Comparison of ENCODE assay signal across 30 mouse cellular contexts in the genomic region with DNA sequence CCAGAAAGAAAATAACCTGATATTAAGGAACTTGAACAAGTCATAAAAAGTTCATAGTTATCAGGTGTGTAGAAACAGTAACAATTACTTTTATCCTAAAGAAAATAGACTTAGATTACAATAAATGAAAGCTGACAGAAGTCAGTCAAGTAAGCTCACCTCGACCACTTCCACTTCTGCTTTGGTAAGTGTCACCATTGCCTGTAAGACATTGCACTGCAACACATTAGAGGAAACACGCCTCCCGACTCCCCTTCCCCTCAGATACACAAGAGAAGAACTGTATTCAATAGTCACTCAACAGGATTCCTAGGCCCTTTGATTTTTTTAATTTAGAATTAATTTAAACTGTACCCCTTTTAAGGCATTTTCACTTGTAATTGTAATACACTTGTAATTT. TPM values are rescaled to one million over a fixed set of nuclear protein-coding genes. Genes with fewer than 3 reads are reported as not detected.
A peak's percentile ranks its signal among the peaks of the same experiment; 100 is the strongest.
DNase-seq lines count a peak whose midpoint lies in the region; ATAC-seq and TF ChIP-seq lines count a peak whose summit lies in the region.
"Had no signal": no experiment of that assay in that cellular context is flagged by ENCODE, and none has a peak within 500 bp of the region (broad histone marks: within the 10 kb centered on the region; RNA-seq: fewer than 3 reads in every experiment).

No protein-coding gene starts in this region.

- no peak overlapping the region for H3K27ac ChIP-seq in CH12.LX (ENCODE audit: insufficient read depth, low read depth)
- H3K27ac ChIP-seq: forebrain, embryonic 10.5 days; forebrain, embryonic 13.5 days; heart, adult 2 months; heart, embryonic 10.5 days; heart, embryonic 13.5 days; hindbrain, embryonic 12.5 days; hindbrain, embryonic 15.5 days had no signal

- no peak overlapping the region for H3K9ac ChIP-seq in CH12.LX (ENCODE audit: insufficient read depth, low read depth)
- H3K9ac ChIP-seq: forebrain, embryonic 13.5 days; heart, embryonic 13.5 days; hindbrain, embryonic 12.5 days; hindbrain, embryonic 15.5 days had no signal

- H3K27me3 ChIP-seq in CH12.LX (replicated peaks), result no peaks in the 10 kb centered on the region
- H3K27me3 ChIP-seq: forebrain, embryonic 13.5 days; heart, embryonic 13.5 days; hindbrain, embryonic 12.5 days; hindbrain, embryonic 15.5 days had no signal

- no peaks in the 10 kb centered on the region for H3K79me2 ChIP-seq in CH12.LX (replicated peaks; ENCODE audit: control insufficient read depth, extremely low read depth, insufficient read depth, poor library complexity, severe bottlenecking)

- TF ChIP-seq POLR2A in CH12.LX (IDR thresholded peaks at IDR 0.05; ENCODE audit: low read depth, low read length), result no peak

- peak; percentile 89 for ATAC-seq in granulocyte monocyte progenitor cell, adult 5-6 weeks (replicated peaks; ENCODE audit: poor library complexity, severe bottlenecking)
- peak; percentile 80 for ATAC-seq in megakaryocyte progenitor cell, adult 5-6 weeks (replicated peaks; ENCODE audit: poor library complexity)
- ATAC-seq in megakaryocyte-erythroid progenitor cell, adult 5-6 weeks (replicated peaks; ENCODE audit: low FRiP score, low TSS enrichment, poor library complexity, severe bottlenecking), result no peak
- ATAC-seq: CD4-positive, CD25-positive, alpha-beta regulatory T cell, adult 4 months; forebrain, embryonic 13.5 days; forebrain, embryonic 16.5 days; Patski had no signal

- peak; percentile 21 for DNase-seq in CH12.LX (ENCODE audit: extremely low read depth)
- DNase-seq in heart, adult 11 months, result no peak
- DNase-seq in urinary bladder, adult 2 months (ENCODE audit: low spot score), result no peak
- no peak for DNase-seq in adrenal gland, postnatal 25 days
- DNase-seq: adrenal gland, postnatal 10 days; cerebellum, adult 11 months; cerebellum, adult 2 months; cerebellum, adult 9-11 months; cerebellum, postnatal 36 days; gastrocnemius, postnatal 10 days; heart, adult 2 months; heart, postnatal 14 days; heart, postnatal 4 days had no signal

- in situ Hi-C loops in CH12.LX (cut with MboI; ENCODE audit: low pct_ligation_motif_present, low pct_unique_long_range_greater_than_20kb, low sequenced_read_pairs), result no loop called here

- no peak for TF ChIP-seq RAD21 in CH12.LX (IDR thresholded peaks at IDR 0.05; ENCODE audit: low read depth, low read length)

- TF ChIP-seq EP300 in CH12.LX (IDR thresholded peaks at IDR 0.05; ENCODE audit: low read length), result no peak

- H3K4me3 ChIP-seq in CH12.LX (replicated peaks in 1 of 3; ENCODE audit: low read depth in 2 of 3, low read length in 2 of 3, poor library complexity in 1 of 3), result no peak overlapping the region
- H3K4me3 ChIP-seq: forebrain, embryonic 10.5 days; forebrain, embryonic 13.5 days; heart, adult 2 months; heart, embryonic 10.5 days; heart, embryonic 13.5 days; hindbrain, embryonic 12.5 days; hindbrain, embryonic 15.5 days had no signal

- no peaks in the 10 kb centered on the region for H3K36me3 ChIP-seq in CH12.LX (replicated peaks in 1 of 2; ENCODE audit: control insufficient read depth in 1 of 2, insufficient read depth in 1 of 2, low read length in 1 of 2)
- H3K36me3 ChIP-seq: forebrain, embryonic 10.5 days; heart, embryonic 10.5 days; heart, embryonic 13.5 days; hindbrain, embryonic 12.5 days; hindbrain, embryonic 15.5 days had no signal

- no peak overlapping the region for H3K4me2 ChIP-seq in CH12.LX (ENCODE audit: insufficient read depth, low read depth, poor library complexity, severe bottlenecking)
- H3K4me2 ChIP-seq: forebrain, embryonic 13.5 days; heart, embryonic 13.5 days; hindbrain, embryonic 12.5 days; hindbrain, embryonic 15.5 days had no signal

- no peaks in the 10 kb centered on the region for H3K9me3 ChIP-seq in CH12.LX (replicated peaks; ENCODE audit: low read length)
- H3K9me3 ChIP-seq: forebrain, embryonic 10.5 days; forebrain, embryonic 13.5 days; heart, embryonic 10.5 days; heart, embryonic 13.5 days; hindbrain, embryonic 12.5 days; hindbrain, embryonic 15.5 days had no signal

- TF ChIP-seq CTCF in CH12.LX (conservative IDR thresholded peaks at IDR 0.05 in 1 of 2, IDR thresholded peaks at IDR 0.05 in 1 of 2; ENCODE audit: low read depth in 2 of 2, low read length in 2 of 2), result no peak

- H3K4me1 ChIP-seq in CH12.LX (ENCODE audit: control insufficient read depth in 1 of 2, insufficient read depth in 2 of 2), result no peaks in the 10 kb centered on the region
- H3K4me1 ChIP-seq: forebrain, embryonic 10.5 days; forebrain, embryonic 13.5 days; heart, embryonic 10.5 days; heart, embryonic 13.5 days; hindbrain, embryonic 12.5 days; hindbrain, embryonic 15.5 days had no signal

- dilution Hi-C loops in CH12.LX (cut with MboI; ENCODE audit: extremely low pct_ligation_motif_present, extremely low pct_unique_long_range_greater_than_20kb, low sequenced_read_pairs), result no loop called here

TF ChIP-seq in CH12.LX, 34 proteins besides CTCF, POLR2A, EP300 and RAD21:
- no peak for TF ChIP-seq HCFC1 (IDR thresholded peaks at IDR 0.05; ENCODE audit: low read depth, low read length)
- TF ChIP-seq USF1 (IDR thresholded peaks at IDR 0.05; ENCODE audit: low read depth, low read length), result no peak
- no peak for TF ChIP-seq NELFE (IDR thresholded peaks at IDR 0.05; ENCODE audit: low read depth, low read length)
- TF ChIP-seq KAT2A (IDR thresholded peaks at IDR 0.05; ENCODE audit: insufficient replicate concordance, low read length), result no peak
- TF ChIP-seq ZNF384 (IDR thresholded peaks at IDR 0.05; ENCODE audit: low read depth, low read length), result no peak

RNA-seq across cellular contexts. Expression of a gene that starts 27.7 kb away (rescaled TPM):
- 0.04 and 0.08 TPM in 2 replicates for total RNA-seq in CH12.LX (2012; rRNA removed)
- 0.35 and 0.49 TPM in 2 replicates for total RNA-seq in CH12.LX (2014; rRNA removed)
- 0.27 and 0.40 TPM in 2 replicates for polyA plus RNA-seq in CH12.LX (2012; ENCODE audit: insufficient read length, low read depth)
- not detected in 2 replicates for total RNA-seq in granulocyte monocyte progenitor cell, adult 5-6 weeks (2014; fragmentation: Nextera tagmentation)
- not detected in 2 replicates for total RNA-seq in granulocyte monocyte progenitor cell, adult 5-6 weeks (2017)
- 0.17 and 1.4 TPM in 2 replicates for total RNA-seq in megakaryocyte progenitor cell, adult 5-6 weeks (2015)
- total RNA-seq in megakaryocyte progenitor cell, adult 5-6 weeks (2017), result 0.54 and 1.1 TPM in 2 replicates
- 0.12 and 0.19 TPM in 2 replicates for polyA plus RNA-seq in urinary bladder, adult 2 months (2012; rRNA removed)
- total RNA-seq in megakaryocyte-erythroid progenitor cell, adult 5-6 weeks (2014; fragmentation: Nextera tagmentation), result 1.7 and 4.4 TPM in 2 replicates
- 1.6 and 4.1 TPM in 2 replicates for total RNA-seq in megakaryocyte-erythroid progenitor cell, adult 5-6 weeks (2017)
- total RNA-seq in adrenal gland, postnatal 25 days (2021), result 1.2 and 1.5 TPM in 2 replicates
- total RNA-seq: gastrocnemius, adult 18-20 months; gastrocnemius, postnatal 4 days had no signal
- polyA plus RNA-seq: C2C12; CD4-positive, CD25-positive, alpha-beta regulatory T cell, adult 4 months; Patski had no signal

RNA-seq across cellular contexts. Expression of a gene that starts 30.5 kb away (rescaled TPM):
- total RNA-seq in CH12.LX (2012; rRNA removed) (not detected in 2 replicates), CH12.LX (2014; rRNA removed) (not detected in 2 replicates)
- not detected in 2 replicates for polyA plus RNA-seq in CH12.LX (2012; ENCODE audit: insufficient read length, low read depth)
- total RNA-seq in granulocyte monocyte progenitor cell, adult 5-6 weeks (2014; fragmentation: Nextera tagmentation), result 6.1 and 7.8 TPM in 2 replicates
- 4.6 and 5.5 TPM in 2 replicates for total RNA-seq in granulocyte monocyte progenitor cell, adult 5-6 weeks (2017)
- total RNA-seq in megakaryocyte progenitor cell, adult 5-6 weeks (2015), result 5.4 and 6.2 TPM in 2 replicates
- 4.9 and 8.4 TPM in 2 replicates for total RNA-seq in megakaryocyte progenitor cell, adult 5-6 weeks (2017)
- polyA plus RNA-seq in urinary bladder, adult 2 months (2012; rRNA removed), result 1.3 TPM in 2 replicates
- 8.1 and 10.4 TPM in 2 replicates for total RNA-seq in megakaryocyte-erythroid progenitor cell, adult 5-6 weeks (2014; fragmentation: Nextera tagmentation)
- 6.5 and 9.9 TPM in 2 replicates for total RNA-seq in megakaryocyte-erythroid progenitor cell, adult 5-6 weeks (2017)
- 0.15 TPM in 1 of 2 replicates, not detected in the other for total RNA-seq in adrenal gland, postnatal 25 days (2021)
- total RNA-seq: ES-E14; gastrocnemius, adult 18-20 months; heart, adult 2 months; heart, postnatal 4 days had no signal
- polyA plus RNA-seq: C2C12; embryonic facial prominence, embryonic 11.5 days; forebrain, embryonic 10.5 days; heart, adult 2 months; hindbrain, embryonic 12.5 days; Patski had no signal

RNA-seq across cellular contexts. Expression of a gene that starts 35.9 kb away (rescaled TPM):
- 8.6 and 10.0 TPM in 2 replicates for total RNA-seq in CH12.LX (2012; rRNA removed)
- 7.8 and 8.4 TPM in 2 replicates for total RNA-seq in CH12.LX (2014; rRNA removed)
- polyA plus RNA-seq in CH12.LX (2012; ENCODE audit: insufficient read length, low read depth), result 9.6 and 10.4 TPM in 2 replicates
- total RNA-seq in granulocyte monocyte progenitor cell, adult 5-6 weeks (2014; fragmentation: Nextera tagmentation), result 23.7 and 26.2 TPM in 2 replicates
- 10.2 and 15.9 TPM in 2 replicates for total RNA-seq in granulocyte monocyte progenitor cell, adult 5-6 weeks (2017)
- 20.0 and 24.2 TPM in 2 replicates for total RNA-seq in megakaryocyte progenitor cell, adult 5-6 weeks (2015)
- 11.1 and 17.8 TPM in 2 replicates for total RNA-seq in megakaryocyte progenitor cell, adult 5-6 weeks (2017)
- polyA plus RNA-seq in urinary bladder, adult 2 months (2012; rRNA removed), result 12.9 and 14.6 TPM in 2 replicates
- 122 and 153 TPM in 2 replicates for total RNA-seq in megakaryocyte-erythroid progenitor cell, adult 5-6 weeks (2014; fragmentation: Nextera tagmentation)
- 33.5 and 44.5 TPM in 2 replicates for total RNA-seq in megakaryocyte-erythroid progenitor cell, adult 5-6 weeks (2017)
- total RNA-seq in adrenal gland, postnatal 25 days (2021), result 32.7 and 42.6 TPM in 2 replicates
